Mouse (Mus musculus) left cerebral cortex, postnatal 36 days (tissue): ENCODE data around the gene Hist2h2be. TPM values are rescaled to one million over a fixed set of nuclear protein-coding genes. Genes with fewer than 3 reads are reported as not detected.
A peak's percentile ranks its signal among the peaks of the same experiment; 100 is the strongest.

ENCODE experiments used
- DNase-seq, 2 experiments: peaks; one replicate each; pipeline ENCODE4 v3.0.0; 2021 to 2022; ENCODE audit warnings: low spot score in 2 of 2, mixed read lengths in 1 of 2
- intact Hi-C: fragments of 180-260 bp; cut with DNase I; formaldehyde crosslinking; loops from one replicate; pipeline ENCODE4 v1.15.1; 2025
- total RNA-seq, 2 experiments: library from RNA; stranded (reverse); gene quantifications; 2 replicates each; pipeline ENCODE4 v1.2.3; 2021

Hist2h2be gene
- total RNA-seq, 2 experiments from 2014 or later, result 4.8 to 5.1 TPM

- intact Hi-C loops, result no loop called here
- no peak for DNase-seq
These were observed 33.9 kb downstream of the Hist2h2be start for GRCm38 (mm10) chr3:96254683-96255355.

GRCm38 (mm10) chr3:96255926-96256593 lies 35.1 kb downstream of the Hist2h2be start:
- no peak for DNase-seq
- intact Hi-C loops, result no loop called here

- DNase-seq, result no peak
- intact Hi-C loops, result no loop called here
These were observed 36.3 kb downstream of the Hist2h2be start for GRCm38 (mm10) chr3:96257190-96257589.

GRCm38 (mm10) chr3:96260220-96260619 lies 39.3 kb downstream of the Hist2h2be start:
- intact Hi-C loops, result loop anchor here (5.0 to 10.0 kb wide), 2 partner anchors 195 to 337 kb away; partner anchors contain the start of gene Ankrd34a
- DNase-seq, result no peak

- intact Hi-C loops, result loop anchor here (2.0 to 10.0 kb wide), 3 partner anchors 41 to 336 kb away; partner anchors contain the start of genes Ankrd34a, Hist2h2ac and Hist2h2be
- no peak for DNase-seq
These were observed 40.7 kb downstream of the Hist2h2be start for GRCm38 (mm10) chr3:96261623-96262022.

GRCm38 (mm10) chr3:96262216-96262875 lies 41.4 kb downstream of the Hist2h2be start:
- intact Hi-C loops, result loop anchor here (2.0 to 10.0 kb wide), 3 partner anchors 42 to 335 kb away; partner anchors contain the start of genes Ankrd34a, Hist2h2ac and Hist2h2be
- DNase-seq, result peak; percentile 83 to 86

- peak; percentile 96 to 98 for DNase-seq
- intact Hi-C loops, result loop anchor here (2.0 to 10.0 kb wide), 3 partner anchors 42 to 334 kb away; partner anchors contain the start of genes Ankrd34a, Hist2h2ac and Hist2h2be
These were observed 42.1 kb downstream of the Hist2h2be start, which contains the start of gene Hist2h4 for GRCm38 (mm10) chr3:96262979-96263550. Hist2h4 (minus strand) TSS chr3:96263311.

- intact Hi-C loops, result loop anchor here (2.0 to 10.0 kb wide), 3 partner anchors 43 to 334 kb away; partner anchors contain the start of genes Ankrd34a, Hist2h2ac and Hist2h2be
- peak; percentile 48 to 63 for DNase-seq
These were observed 42.9 kb downstream of the Hist2h2be start for GRCm38 (mm10) chr3:96263558-96264403.

- DNase-seq, result no peak
- intact Hi-C loops, result loop anchor here (5.0 to 10.0 kb wide), 2 partner anchors 200 to 333 kb away; partner anchors contain the start of gene Ankrd34a
These were observed 43.6 kb downstream of the Hist2h2be start for GRCm38 (mm10) chr3:96264404-96264949.

GRCm38 (mm10) chr3:96266132-96266710 lies 45.3 kb downstream of the Hist2h2be start:
- no peak for DNase-seq
- intact Hi-C loops, result loop anchor here (10.0 kb wide), 1 partner anchor 201 kb away; no protein-coding TSS in a partner anchor

GRCm38 (mm10) chr3:96267541-96267940 lies 46.6 kb downstream of the Hist2h2be start:
- no peak for DNase-seq
- intact Hi-C loops, result loop anchor here (10.0 kb wide), 1 partner anchor 203 kb away; no protein-coding TSS in a partner anchor

GRCm38 (mm10) chr3:96268051-96268775 lies 47.3 kb downstream of the Hist2h2be start, which contains the start of gene Hist2h3b:
Hist2h3b (plus strand) TSS chr3:96268654.
- peak; percentile 85 to 88 for DNase-seq
- intact Hi-C loops, result loop anchor here (10.0 kb wide), 1 partner anchor 203 kb away; no protein-coding TSS in a partner anchor

- intact Hi-C loops, result loop anchor here (10.0 kb wide), 1 partner anchor 204 kb away; no protein-coding TSS in a partner anchor
- DNase-seq, result peak in 1 of 2 experiments; percentile 45
These were observed 48.0 kb downstream of the Hist2h2be start for GRCm38 (mm10) chr3:96268776-96269378.

- DNase-seq, result peak; percentile 91 to 94
- intact Hi-C loops, result loop anchor here (10.0 kb wide), 1 partner anchor 205 kb away; no protein-coding TSS in a partner anchor
These were observed 48.9 kb downstream of the Hist2h2be start, which contains the start of gene Hist2h2bb for GRCm38 (mm10) chr3:96269511-96270474. Hist2h2bb (plus strand) TSS chr3:96269752.
